Mouse (Mus musculus) erythroid progenitor cell, adult 5-6 weeks (primary cell): ENCODE results near the gene Fam19a2. TPM values are rescaled to one million over a fixed set of nuclear protein-coding genes. Genes with fewer than 3 reads are reported as not detected.

Source experiments
- ATAC-seq: replicated peaks from 2 replicates; pipeline ENCODE4 v1.8.0; 2016; ENCODE audit warnings: moderate number of reproducible peaks, mild to moderate bottlenecking, moderate TSS enrichment, inconsistent platforms; ENCODE audit not compliant: poor library complexity, low FRiP score, severe bottlenecking
- total RNA-seq, 2 experiments: library from RNA; stranded (forward) in 1 of 2; stranded (reverse) in 1 of 2; fragments of 150-400 nt in 1 of 2; fragments of 186-747, 209-891 nt in 1 of 2; gene quantifications; 2 replicates each; pipeline versions ENCODE4 v1.2.3 to v1.2.4; 2015 to 2017; ENCODE audit warnings: low replicate concordance in 2 of 2

The Fam19a2 gene
- total RNA-seq, 2 experiments from 2014 or later = not detected

GRCm38 (mm10) chr10:123367152-123367864 is 103.5 kb downstream of the Fam19a2 start:
- no peak for ATAC-seq

GRCm38 (mm10) chr10:123383277-123383676 is 119.5 kb downstream of the Fam19a2 start:
- ATAC-seq = no peak

DNA sequence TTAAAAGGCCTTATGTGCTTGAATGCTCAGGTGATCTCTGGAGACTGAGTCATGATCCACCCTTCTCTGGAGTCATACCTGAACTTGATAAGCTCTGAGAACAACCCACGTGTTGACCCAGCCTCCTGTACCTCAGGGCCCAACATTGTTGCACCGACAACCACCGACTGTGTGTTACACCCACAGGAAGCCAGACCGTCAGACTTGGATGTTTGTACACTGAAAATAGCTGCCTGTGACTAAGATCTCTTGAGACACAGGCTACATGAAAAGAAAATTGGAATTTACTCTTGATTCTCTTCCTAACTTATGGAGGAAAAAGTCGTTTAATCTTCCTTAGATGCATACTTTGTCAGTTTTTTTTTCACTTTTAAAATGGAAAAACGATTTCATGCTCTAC is 121.8 kb downstream of the Fam19a2 start:
- no peak for ATAC-seq

DNA sequence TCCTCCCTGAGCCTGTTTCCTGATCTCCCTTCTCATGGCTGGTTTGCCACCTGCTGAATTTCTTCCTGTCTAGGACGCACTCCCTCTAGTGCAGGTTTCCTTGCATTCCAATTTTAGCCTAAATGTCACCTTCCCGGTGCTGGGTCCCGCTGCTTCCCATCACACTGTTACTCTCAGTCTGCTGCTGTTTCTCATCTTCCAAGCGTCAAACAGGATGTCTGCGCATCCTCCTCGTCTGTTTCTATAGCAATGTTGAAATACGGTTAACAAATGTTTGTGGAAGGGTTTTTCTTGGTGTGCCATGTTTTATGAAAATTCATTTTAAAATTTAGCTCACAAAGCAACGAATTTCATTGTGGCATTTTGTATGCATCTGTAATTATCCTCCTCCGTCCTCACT is 131.6 kb downstream of the Fam19a2 start:
- no peak for ATAC-seq

- ATAC-seq = no peak
Measured at GRCm38 (mm10) chr10:123398136-123398535, 134.3 kb downstream of the Fam19a2 start.

GRCm38 (mm10) chr10:123401188-123401587 is 137.4 kb downstream of the Fam19a2 start:
- ATAC-seq = no peak

- ATAC-seq = no peak
Measured at GRCm38 (mm10) chr10:123402460-123402859, 138.7 kb downstream of the Fam19a2 start.

- no peak for ATAC-seq
Measured at GRCm38 (mm10) chr10:123414953-123415352, 151.2 kb downstream of the Fam19a2 start.

- no peak for ATAC-seq
Measured at GRCm38 (mm10) chr10:123416024-123416423, 152.2 kb downstream of the Fam19a2 start.

DNA sequence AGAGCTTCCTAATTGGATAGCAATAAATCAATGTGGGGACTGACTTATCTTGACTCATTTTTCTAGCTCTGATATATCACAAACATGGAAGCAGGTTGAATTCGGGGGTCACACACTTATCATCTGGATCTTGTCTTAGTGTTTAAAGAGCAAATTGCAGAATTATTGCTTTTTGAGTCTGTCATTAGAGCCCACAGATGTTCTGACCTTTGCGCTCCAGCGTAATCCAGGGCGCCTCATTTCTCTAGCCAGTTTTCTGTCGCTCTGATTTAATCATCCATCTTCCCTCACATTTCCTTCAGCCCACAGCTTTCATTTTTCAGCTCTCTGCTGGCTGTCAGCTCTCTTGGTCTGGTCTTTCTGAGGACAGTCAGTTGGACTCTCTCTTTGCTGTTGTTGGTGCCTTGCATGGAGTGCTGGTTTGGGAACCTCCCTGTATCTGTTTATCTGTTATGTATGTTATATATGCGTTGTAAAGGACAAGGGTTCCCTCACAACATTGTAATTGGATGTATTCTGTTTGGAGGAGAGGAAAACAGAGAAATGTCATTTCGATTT is 154.9 kb downstream of the Fam19a2 start:
- no peak for ATAC-seq

DNA sequence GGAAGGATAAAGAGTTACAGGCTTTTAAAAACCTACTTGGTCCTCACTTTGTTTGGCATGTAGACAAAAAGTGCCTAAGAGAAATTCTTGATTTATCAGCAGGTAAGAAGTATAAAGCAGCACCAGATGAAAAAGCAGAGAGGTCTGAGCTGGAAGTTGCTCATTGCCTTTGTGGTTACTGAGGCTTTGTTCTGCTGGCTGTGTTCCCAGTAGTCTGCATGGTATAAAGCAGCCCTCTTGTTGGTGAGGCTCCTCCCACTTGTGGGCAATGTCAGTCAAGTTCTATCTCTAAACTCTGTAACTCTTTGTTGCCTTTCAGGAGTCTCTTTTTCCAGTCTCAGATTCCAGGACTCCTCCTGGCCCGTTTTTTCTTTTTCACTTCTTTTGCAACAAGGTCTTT is 156.5 kb downstream of the Fam19a2 start:
- no peak for ATAC-seq

DNA sequence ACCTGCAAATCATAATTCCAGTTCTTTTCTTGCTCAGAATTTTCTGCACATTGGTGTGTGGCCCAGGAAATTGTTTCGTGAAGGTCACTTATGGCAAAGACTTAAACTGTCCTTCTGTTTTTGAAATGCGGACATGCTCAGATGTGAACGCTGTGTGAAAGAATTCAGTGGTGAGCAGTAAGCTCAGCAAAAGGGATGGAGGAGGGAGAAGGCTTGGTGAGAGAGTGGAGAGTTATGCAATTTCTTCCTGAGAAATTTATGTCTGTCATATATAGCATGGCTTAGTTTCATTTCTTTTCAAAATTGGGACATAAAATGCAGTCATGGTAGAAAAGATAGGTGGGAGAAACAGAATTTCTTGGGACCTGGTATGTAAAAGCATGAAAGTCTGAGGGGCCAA is 160.7 kb downstream of the Fam19a2 start:
- no peak for ATAC-seq

DNA sequence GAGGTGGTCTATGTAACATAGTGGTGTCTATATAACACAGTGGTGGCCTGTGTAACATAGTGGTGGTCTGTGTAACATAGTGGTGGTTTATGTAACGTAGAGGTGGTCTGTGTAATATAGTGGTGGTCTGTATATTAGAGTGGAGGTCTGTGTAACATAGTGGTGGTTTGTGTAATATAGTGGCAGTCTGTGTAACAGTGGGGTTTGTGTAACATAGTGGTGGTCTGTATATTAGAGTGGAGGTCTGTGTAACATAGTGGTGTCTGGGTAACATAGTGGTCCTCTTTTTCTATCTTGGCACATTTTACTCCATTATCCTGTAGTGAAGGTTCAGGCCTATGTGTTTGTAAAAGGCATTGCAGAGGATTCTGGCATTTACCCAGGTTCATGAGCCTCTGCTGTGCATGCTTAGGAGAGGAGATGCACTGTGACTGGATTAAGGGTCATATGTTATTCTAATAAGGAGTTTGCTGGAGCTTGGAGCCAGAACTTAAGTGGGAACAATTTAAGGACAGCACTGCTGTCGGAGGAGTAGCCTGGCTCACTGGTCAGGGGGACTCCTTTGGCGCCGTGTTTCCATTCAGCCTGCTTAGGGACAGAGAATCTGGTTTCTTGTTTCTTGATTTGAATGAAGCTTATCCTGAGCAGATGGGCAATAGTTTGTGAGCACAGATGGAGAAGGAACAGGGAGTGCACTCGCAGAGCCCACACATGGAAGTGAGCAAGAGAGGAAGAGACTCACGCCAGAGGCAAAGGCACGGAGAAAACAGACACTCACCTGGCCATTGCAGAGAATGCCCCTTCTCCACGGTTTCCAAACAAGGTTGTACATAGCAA is 162.9 kb downstream of the Fam19a2 start:
- ATAC-seq = 0 out of 2 replicates have a peak, but pooled peaks have one; percentile 52

DNA sequence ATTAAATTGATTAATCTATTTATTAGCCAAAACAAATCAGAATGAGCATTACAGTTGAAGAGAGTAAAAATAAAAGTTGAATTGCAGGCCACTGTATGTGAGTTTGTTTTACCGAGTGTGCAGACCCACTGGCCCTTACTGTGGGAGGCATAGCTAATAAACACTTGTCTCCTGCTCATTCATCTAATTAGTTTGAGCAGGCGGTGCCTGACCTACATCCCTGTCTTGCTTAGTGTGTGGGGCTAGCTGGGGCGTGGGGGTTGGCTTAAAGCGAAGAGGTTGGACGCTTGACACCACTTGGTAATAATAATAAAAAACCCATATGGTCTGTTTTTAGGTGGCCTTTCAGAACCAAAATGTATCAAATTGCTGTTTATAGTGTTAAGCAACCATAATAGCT is 167.8 kb downstream of the Fam19a2 start:
- no peak for ATAC-seq

GRCm38 (mm10) chr10:123437576-123437975 is 173.8 kb downstream of the Fam19a2 start:
- ATAC-seq = no peak

DNA sequence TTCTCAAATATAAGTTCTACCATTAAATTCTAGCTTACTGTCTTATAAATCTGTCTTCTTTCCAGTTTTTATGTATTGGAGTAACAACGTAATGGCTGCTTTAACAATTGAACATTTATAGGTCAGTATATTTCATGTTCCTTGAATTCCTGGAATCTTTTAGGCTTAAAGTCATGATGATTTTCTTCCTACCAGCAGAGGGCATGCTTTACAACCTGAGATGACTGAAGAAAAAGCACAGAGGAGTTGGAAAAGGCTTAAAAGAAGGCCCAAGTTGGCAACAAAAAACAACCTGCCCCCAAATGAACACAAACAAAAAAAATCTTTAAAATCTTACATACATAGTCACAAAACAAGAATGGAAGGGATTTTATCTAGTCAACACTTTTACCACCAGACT is 193.0 kb downstream of the Fam19a2 start:
- no peak for ATAC-seq

DNA sequence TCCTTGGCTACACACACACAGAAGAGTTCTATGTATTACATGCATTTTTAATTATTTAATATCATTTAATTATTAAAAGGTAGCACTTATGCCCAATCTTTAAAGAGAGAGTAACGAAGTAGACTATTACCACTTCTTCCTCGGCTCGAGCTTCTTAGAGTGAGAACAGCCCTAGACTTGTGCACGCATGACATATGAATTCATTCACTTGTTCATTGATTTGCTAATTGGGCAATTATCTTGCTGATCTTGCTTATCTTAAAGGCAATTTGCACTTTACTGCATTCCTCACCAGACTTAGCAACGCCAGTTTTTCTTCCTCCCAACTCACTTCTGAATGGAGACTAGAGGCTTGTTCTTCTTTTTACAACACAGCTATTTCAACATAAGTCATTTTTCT is 196.7 kb downstream of the Fam19a2 start:
- ATAC-seq = no peak

DNA sequence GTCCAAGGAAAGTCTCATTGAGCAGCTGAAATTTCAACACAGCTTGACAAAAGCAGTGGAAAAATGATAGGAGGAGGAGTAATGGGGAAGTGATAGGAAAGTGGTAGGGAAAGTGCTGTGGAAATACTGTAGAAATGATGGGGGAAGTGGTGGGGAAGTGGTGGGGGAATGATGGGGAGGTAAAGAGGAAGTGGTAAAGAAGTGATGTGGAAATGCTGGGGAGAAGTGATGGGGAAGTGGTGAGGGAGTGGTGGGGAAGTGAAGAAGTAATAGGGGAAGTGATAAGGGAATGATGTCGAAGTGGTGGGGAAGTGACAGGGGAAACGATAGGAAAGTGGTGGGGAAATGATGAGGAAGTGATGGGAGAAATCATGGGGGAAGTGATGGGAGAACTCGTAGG is 198.5 kb downstream of the Fam19a2 start:
- no peak for ATAC-seq

- no peak for ATAC-seq
Measured at GRCm38 (mm10) chr10:123514749-123515148, 251.0 kb downstream of the Fam19a2 start.

GRCm38 (mm10) chr10:123520613-123521012 is 256.8 kb downstream of the Fam19a2 start:
- ATAC-seq = no peak

DNA sequence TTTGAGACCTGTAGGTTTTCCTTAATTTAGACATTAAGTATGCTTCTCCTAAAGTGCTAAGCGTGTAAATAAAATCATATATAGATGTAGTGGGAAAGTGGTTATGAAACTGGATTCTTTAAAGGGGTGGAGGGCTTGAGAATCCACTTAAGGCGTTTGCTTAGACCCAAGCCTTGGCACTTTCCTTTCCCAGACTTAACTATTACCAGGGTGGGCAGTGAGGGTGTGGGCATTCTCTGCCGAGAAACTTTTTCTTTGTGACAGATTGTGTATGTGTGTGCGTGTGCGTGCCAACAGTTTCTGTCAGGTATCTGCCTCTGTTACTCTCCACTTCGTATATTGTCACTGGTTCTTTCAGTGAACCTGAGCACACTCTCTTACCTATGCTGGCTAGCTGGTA is 257.4 kb downstream of the Fam19a2 start:
- ATAC-seq = no peak
